Mouse (Mus musculus) adrenal gland, postnatal 25 days (tissue): Measurements from ENCODE around the gene Sectm1a. TPM values are rescaled to one million over a fixed set of nuclear protein-coding genes. Genes with fewer than 3 reads are reported as not detected.
"Not testable (repeated sequence)": the region's sequence is repeated elsewhere in the genome, so short reads cannot be mapped to it uniquely, and the experiment has no call there.

Source experiments
- DNase-seq: peaks from one replicate; pipeline ENCODE4 v3.0.0; 2021; ENCODE audit warnings: mixed read lengths
- total RNA-seq: library from RNA; stranded (reverse); gene quantifications from 2 replicates; pipeline ENCODE4 v1.2.3, GENCODE M21; 2021

Sectm1a gene
- total RNA-seq, 1 experiment from 2014 or later: not detected

DNA sequence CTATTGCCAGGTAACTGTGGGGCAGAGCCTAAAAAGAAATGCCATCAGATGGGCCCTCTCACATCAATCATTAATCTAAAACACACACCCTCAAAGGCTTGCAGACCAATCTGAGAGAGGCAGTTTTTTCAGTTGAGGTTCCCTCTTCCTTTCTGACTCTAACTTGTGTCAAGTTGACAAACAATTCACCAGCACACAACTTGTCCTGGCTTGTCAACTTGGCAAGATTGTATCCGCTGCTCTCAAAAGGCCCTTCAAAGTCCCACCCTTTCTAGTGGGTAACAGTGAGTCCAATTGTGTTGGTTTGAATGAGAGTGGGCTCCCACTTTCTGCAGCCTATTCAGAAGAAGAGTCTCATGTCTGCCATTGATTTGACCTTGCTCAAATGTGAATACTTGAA is 35.7 kb downstream of the Sectm1a start:
- no peak for DNase-seq

DNA sequence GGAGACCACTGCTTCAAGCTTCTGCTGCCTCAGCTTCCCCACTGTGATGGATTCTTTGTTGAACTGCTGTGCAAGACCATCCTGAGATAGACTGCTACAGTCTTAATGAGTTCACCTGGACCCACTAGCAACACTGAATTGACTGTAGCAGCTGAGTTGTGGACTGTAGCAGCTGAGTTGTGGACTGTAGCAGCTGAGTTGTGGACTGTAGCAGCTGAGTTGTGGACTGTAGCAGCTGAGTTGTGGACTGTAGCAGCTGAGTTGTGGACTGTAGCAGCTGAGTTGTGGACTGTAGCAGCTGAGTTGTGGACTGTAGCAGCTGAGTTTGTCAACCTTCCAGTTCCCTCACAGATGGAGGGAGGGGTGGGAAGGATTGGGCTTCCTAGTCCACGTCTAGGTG is 38.0 kb downstream of the Sectm1a start:
- DNase-seq: not testable (repeated sequence)

DNA sequence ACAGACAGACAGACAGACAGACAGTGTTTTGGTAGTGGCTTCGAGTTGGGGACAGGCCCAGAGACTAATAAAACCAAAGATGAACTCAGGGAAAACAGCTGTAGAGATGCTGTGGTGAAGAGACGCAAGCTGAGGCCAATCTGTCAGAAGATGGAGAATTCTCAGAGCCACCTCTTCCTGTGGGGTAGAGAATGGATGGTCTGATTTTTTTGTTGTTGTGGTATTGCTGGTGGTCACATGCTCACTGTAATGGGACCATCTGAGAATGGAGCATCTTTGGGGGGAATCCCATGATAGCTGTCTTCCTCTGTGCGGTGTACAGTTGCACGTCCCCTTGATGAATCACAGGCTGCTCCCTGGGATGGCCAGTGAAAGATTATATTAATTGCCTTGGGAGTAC is 38.5 kb downstream of the Sectm1a start:
- no peak for DNase-seq

DNA sequence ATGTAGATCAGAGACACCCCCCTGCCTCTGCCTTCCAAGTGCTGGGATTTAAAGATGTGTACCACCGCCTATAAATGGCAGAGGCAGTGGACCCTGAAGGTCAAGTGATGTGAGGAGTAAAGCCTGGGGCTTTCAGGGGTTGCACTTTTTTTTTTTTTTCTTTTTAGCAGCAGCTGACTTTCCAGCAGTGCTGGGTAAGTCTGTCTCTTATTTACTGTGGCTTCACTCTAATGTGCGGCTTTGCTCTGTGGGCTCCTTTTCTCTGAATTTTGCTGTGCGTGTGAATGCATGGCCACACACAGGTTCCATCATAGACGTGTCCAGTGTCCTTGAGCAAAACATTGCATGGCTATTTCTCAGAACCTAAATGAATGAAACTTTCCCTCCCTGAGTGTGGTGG is 39.4 kb downstream of the Sectm1a start:
- DNase-seq: no peak

DNA sequence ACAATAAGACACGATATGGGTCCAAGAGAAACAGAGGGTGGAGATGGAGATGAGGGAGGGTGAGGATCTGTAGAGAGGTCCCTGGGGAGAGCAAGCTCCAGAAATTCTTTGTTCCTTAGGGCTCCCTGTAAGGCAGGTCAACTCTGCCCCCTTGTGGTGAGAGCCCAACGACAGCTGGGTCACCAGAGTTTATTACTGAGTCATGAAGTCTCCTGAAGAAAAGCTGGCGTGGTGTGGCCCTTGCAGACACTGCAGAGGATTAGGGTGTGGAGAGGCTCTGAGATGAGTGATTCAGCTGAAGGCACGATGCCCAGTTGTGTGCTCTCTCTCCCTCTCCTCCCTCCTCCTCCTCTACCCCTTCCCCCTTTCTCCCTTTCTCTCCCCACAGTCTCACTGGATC is 39.8 kb downstream of the Sectm1a start:
- peak; percentile 89 for DNase-seq

DNA sequence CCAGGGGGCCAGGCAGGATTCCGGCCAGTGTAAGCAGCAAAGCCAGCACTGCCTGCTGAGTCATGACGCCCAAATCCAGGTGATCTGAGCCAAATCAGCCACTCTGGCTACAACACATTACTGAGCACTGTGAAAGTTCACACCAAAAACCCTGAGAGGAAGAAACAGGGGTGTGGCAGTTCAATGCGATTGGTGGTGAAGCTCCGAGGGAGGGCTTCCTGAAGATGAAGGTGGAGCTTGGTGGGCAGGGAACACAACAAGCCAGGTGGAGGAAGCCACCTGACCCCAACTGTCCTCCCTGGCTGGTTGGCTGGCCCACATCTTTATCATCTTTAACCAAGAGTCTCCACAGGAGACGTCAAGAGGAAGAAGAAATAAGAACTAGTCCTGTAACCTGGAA is 41.7 kb downstream of the Sectm1a start, which contains the start of gene Cd7:
TSS of gene Cd7 (minus strand) at position 117 of the 400 bp plus-strand sequence.
- no peak for DNase-seq

DNA sequence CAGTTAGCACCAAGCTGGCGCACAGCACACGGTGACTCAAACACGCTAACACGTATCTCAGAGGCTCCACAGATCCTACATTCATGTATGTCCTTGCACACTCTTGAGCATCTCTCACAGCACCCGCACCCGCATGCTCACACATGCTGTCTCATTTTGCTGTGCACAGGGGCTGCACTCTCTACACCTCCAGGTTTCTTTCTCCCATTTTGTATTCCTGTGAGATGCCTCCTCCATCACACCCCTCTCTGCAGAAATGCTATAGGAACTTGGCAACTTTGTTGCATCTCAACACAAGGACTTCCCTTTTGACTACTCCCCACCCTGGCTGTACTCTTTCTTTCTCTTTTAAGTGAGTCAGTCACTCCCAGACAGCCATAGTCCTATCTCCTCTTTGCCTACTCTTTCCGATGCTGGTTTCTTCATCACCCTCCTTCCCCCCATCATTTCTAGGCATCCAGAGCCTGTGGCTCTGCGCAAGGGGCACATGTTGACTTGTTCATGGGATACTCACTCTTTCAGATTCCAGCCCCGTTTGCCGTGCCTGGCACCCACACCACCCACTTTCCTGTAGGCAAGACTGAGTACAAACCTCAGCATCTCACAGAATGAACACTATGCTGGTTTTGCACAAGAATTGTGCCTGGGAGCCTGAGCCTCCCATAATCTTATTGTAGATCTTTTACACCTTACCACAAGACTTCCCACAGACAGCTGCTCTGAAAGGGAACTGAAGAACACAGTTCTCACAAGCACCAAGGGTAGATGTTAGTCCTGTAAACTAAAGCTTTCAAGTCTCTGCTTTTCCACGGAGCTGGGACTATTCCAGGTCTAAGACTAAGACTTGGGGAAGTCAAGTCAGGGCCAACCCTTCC is 42.4 kb downstream of the Sectm1a start:
- DNase-seq: no peak

DNA sequence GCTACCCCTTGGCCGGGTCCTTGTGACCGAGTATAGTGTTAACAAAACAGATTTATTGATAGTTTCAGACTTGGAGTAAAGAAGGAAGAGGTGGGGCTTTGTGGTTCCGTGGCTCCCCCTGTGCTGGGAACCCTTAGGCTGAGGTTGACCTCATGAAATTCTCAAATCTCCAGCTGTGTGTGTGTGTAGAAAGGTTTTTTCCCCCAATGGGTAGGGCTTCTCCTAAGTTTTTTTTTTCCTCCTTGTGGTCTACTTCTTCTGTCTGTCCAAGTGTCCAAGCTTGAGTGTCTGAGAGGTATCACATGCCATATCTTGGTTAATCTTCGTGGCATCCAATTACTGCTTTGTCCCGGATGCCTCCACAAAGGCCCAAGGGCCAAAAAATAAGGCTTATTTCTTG is 47.9 kb downstream of the Sectm1a start:
- DNase-seq: no peak

DNA sequence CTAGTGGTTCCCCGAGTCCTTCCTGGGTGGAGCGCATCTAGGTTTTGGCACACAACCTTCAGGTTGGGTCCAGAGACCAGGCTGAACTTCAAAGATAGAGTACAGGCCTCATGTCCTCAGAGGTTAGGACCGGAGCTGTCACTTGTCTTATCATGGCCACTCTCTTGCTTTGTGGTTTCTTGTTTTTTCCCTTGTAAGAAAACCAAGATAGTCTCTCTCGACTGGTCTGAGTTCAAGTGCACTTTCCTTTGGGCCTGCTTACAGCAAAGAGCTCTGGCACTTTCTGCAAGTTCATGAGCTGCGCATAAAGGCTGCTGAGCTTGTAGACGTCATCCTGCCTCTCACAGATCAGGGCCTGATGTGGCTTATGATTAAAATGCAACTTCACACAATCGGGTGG is 53.8 kb downstream of the Sectm1a start:
- DNase-seq: no peak

DNA sequence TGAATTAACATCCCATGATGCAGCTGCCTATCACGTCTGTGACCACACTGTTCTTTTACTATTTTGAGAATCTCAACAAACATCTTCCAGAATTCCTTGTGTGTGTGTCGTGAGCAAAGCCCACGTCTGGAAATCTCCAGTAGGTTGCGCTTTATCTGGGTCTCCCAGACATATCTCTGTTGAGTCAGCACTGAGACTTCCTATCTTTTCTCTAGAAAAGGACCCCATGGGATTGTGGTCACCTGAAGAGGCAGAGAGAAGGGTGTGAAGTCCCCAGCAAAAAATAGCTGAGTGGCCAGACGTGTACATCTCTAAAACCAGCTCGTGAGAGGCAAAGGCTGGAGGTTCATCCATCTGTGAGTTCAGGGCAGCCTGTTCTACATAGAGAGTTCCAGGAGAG is 56.9 kb downstream of the Sectm1a start:
- no peak for DNase-seq

DNA sequence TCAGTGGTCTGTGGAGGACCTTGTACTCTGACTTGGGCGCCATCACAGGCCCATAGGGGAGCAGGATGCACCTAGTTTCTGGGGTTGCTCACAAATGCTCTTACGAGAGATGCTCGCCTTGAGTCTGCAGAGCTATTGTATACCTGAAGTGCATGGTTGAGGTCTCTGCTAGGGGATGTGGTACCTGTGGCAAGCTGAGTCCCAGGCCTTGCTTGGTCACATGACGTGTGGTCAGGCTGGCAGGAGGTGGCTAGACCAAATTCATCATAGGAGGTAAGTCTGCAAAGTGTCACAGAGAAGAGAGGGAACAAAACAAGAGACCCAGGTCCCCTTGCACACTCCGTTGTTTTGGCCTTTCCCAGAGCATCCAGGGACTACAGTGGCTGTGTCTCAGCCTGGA is 61.5 kb downstream of the Sectm1a start:
- DNase-seq: no peak

DNA sequence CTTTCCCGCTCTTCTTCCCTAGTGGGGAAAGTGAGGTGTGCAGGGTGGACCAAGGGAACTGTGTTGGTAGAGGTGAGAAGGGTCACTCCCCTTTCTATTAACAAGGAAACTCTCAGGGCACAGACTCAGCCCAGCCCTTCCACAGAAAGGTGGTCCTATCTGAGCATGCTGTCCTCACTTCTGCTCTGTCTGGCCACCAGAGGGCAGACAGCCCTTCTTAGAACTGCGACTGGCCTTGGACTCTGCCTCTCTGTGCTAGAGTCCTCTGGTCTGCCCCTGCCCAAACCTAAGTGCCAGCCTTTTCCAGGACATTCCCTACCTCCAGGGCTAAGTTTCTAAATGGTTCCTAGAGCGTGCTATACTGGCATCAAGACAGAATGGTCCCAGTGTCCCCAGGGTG is 63.3 kb downstream of the Sectm1a start:
- DNase-seq: peak; percentile 69

Other genes starting within 250 kb of the Sectm1a start
- 12.1 and 13.3 TPM in 2 replicates for gene Ccdc57, start 148.3 kb downstream of the Sectm1a start, total RNA-seq
- 0.38 and 0.85 TPM in 2 replicates for gene Slc16a3, start 132.7 kb downstream of the Sectm1a start, total RNA-seq
- 117 and 144 TPM in 2 replicates for gene Csnk1d, start 89.9 kb downstream of the Sectm1a start, total RNA-seq
- not detected in 2 replicates for gene Cd7, start 41.8 kb downstream of the Sectm1a start, total RNA-seq
- not detected in 2 replicates for gene Sectm1b, start 17.7 kb downstream of the Sectm1a start, total RNA-seq
- not detected in 2 replicates for gene Tex19.2, start 37.5 kb upstream of the Sectm1a start, total RNA-seq
- gene Tex19.1, start 64.9 kb upstream of the Sectm1a start, total RNA-seq: not detected in 2 replicates
- gene Uts2r, start 79.1 kb upstream of the Sectm1a start, total RNA-seq: not detected in 2 replicates
- gene Hexdc, start 123.2 kb upstream of the Sectm1a start, total RNA-seq: 9.2 and 17.1 TPM in 2 replicates
- 25.0 and 26.2 TPM in 2 replicates for gene Ogfod3, start 123.5 kb upstream of the Sectm1a start, total RNA-seq
- 21.1 and 24.8 TPM in 2 replicates for gene Cybc1, start 148.1 kb upstream of the Sectm1a start, total RNA-seq
- 23.4 and 33.1 TPM in 2 replicates for gene Narf, start 156.0 kb upstream of the Sectm1a start, total RNA-seq
- 38.7 and 51.6 TPM in 2 replicates for gene Foxk2, start 178.8 kb upstream of the Sectm1a start, total RNA-seq